Mouse (Mus musculus) ovary, postnatal 14 days (tissue): Measurements from ENCODE around the gene Vti1b.
"Not testable (repeated sequence)": the region's sequence is repeated elsewhere in the genome, so short reads cannot be mapped to it uniquely, and the experiment has no call there.

Experiments used
- DNase-seq: peaks from one replicate; pipeline ENCODE4 v3.0.0; 2022; ENCODE audit warnings: low spot score

Gene Vti1b

GRCm38 (mm10) chr12:79172019-79172941, at the start of gene Vti1b:
TSS of gene Vti1b (minus strand) at chr12:79172667.
- peak; percentile 81 for DNase-seq

GRCm38 (mm10) chr12:79217511-79217910, 45.0 kb upstream of the Vti1b start:
- no peak for DNase-seq

- no peak for DNase-seq
Measured at GRCm38 (mm10) chr12:79211447-79211846, 39.0 kb upstream of the Vti1b start.

GRCm38 (mm10) chr12:79208703-79209464, 36.4 kb upstream of the Vti1b start, which contains the start of gene Rdh12:
TSS of gene Rdh12 (plus strand) at chr12:79208914.
- no peak for DNase-seq

- DNase-seq, result no peak
Measured at GRCm38 (mm10) chr12:79201882-79202281, 29.4 kb upstream of the Vti1b start.

- no peak for DNase-seq
Measured at GRCm38 (mm10) chr12:79197105-79197504, 24.6 kb upstream of the Vti1b start.

- DNase-seq, result peak; percentile 55
Measured at GRCm38 (mm10) chr12:79193441-79193840, 21.0 kb upstream of the Vti1b start.

GRCm38 (mm10) chr12:79192193-79192592, 19.7 kb upstream of the Vti1b start, which contains the start of gene Rdh11:
TSS of gene Rdh11 (minus strand) at chr12:79192293.
- no peak for DNase-seq

- peak; percentile 56 for DNase-seq
Measured at GRCm38 (mm10) chr12:79191701-79192100, 19.2 kb upstream of the Vti1b start.

- DNase-seq, result no peak
Measured at GRCm38 (mm10) chr12:79190931-79191673, 18.6 kb upstream of the Vti1b start.

GRCm38 (mm10) chr12:79185160-79185559, 12.7 kb upstream of the Vti1b start:
- not testable (repeated sequence) for DNase-seq

GRCm38 (mm10) chr12:79175998-79176397, 3.5 kb upstream of the Vti1b start:
- no peak for DNase-seq

- DNase-seq, result no peak
Measured at GRCm38 (mm10) chr12:79173721-79174120, 1.3 kb upstream of the Vti1b start.

GRCm38 (mm10) chr12:79171269-79171995, 1.0 kb downstream of the Vti1b start:
- DNase-seq, result no peak

- no peak for DNase-seq
Measured at GRCm38 (mm10) chr12:79170421-79170820, 2.0 kb downstream of the Vti1b start.

- DNase-seq, result no peak
Measured at GRCm38 (mm10) chr12:79169173-79169572, 3.3 kb downstream of the Vti1b start.

GRCm38 (mm10) chr12:79162876-79163275, 9.6 kb downstream of the Vti1b start:
- no peak for DNase-seq

GRCm38 (mm10) chr12:79149653-79150052, 22.8 kb downstream of the Vti1b start:
- DNase-seq, result no peak

- DNase-seq, result no peak
Measured at GRCm38 (mm10) chr12:79141384-79141783, 31.1 kb downstream of the Vti1b start.

GRCm38 (mm10) chr12:79140811-79141210, 31.7 kb downstream of the Vti1b start:
- DNase-seq, result no peak

- DNase-seq, result no peak
Measured at GRCm38 (mm10) chr12:79139417-79139816, 33.0 kb downstream of the Vti1b start.
